Mouse (Mus musculus) large intestine, adult 2 months (tissue): ENCODE measurements around the gene Cnih3. TPM values are rescaled to one million over a fixed set of nuclear protein-coding genes. Genes with fewer than 3 reads are reported as not detected.

Experiments
- DNase-seq: peaks from one replicate; pipeline ENCODE4 v3.0.0-alpha.2; 2012; ENCODE audit warnings: low read depth, low spot score
- WGBS: fragments of 180-500 bp; shearing (Covaris S2); methylation state at CpG from one replicate; pipeline ENCODE4 v1.1.7; 2018; 5-methylcytosine and 5-hydroxymethylcytosine counted together
- polyA plus RNA-seq: library from polyadenylated mRNA; depleted of rRNA; stranded (reverse); fragments of >200 nt; gene quantifications from 2 replicates; pipeline ENCODE4 v1.2.3, GENCODE M21; 2012; rRNA removed

Gene Cnih3
- polyA plus RNA-seq, 1 experiment: not detected

DNA sequence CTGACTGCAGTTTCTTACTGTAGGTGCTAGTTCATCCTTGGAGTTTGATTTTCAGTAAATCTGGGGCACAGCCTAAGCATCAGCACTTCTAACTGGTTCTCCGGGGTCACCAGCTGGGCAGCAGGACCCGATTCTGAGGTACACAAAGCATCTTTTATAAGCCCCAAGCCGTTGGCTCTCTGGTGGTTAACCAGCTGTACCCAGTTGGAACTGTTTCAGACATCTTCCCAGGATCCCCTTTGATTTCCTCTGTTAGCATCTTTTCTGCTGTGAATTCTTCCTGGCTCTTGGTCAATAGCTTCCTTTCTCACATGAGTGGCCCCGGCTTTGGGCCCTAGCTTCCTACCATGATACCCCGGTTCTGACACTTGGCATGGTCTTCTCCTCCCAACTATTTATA is 132.3 kb downstream of the Cnih3 start:
- WGBS: 66% methylated on average over 5 of the region's 5 CpGs
- no peak for DNase-seq

DNA sequence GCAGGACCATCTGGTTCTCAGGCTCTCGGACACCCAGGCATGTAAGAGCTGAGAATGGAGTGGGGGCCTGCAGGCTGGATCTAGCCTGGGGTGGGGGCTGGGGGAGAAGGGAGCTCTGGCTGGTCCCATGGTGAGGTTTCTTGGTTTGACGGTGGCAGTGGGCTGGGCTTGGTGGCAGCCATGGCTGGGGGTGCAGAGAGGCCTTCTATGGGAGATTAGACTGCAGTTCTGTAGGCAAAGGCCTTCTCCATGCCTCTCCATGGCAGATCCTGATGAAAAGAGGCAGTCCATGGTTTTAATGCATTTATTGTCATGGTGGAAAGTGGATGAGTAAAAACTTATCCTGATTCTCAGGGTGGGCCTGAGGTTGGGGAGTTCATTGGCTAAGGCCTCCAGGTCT is 151.0 kb downstream of the Cnih3 start:
- 92% methylated on average over 2 of the region's 2 CpGs for WGBS
- no peak for DNase-seq

DNA sequence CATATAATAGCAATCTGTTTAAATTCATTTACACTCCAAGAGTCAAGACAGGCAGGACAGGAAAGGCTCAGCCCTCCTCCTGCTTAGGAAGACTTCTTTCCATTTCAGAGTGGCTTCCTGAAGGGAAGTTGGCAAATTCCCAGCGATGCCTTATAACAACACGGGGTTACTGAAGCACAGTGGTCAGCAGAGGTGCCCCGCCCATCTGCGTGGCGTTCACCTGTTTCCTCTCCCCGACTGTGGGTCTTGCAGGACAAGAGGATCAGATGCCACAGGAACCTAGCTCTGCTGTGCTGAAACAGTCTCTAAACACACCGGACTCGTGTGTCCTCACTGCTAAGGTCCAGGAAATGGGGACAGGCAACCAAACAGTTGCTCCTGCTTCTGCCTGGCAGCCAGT is 152.9 kb downstream of the Cnih3 start:
- DNase-seq: no peak
- WGBS: 12% methylated on average over 8 of the region's 8 CpGs

Other genes starting within 250 kb of the Cnih3 start
- 5.1 and 9.8 TPM in 2 replicates for gene Nvl, start 208.4 kb upstream of the Cnih3 start, polyA plus RNA-seq
- gene Cnih4, start 207.9 kb upstream of the Cnih3 start, polyA plus RNA-seq: 27.3 and 32.1 TPM in 2 replicates
- 16.0 and 25.6 TPM in 2 replicates for gene Wdr26, start 140.6 kb upstream of the Cnih3 start, polyA plus RNA-seq
- not detected in 2 replicates for gene Ccdc121, start 158.8 kb downstream of the Cnih3 start, polyA plus RNA-seq
- 0.07 TPM in 1 of 2 replicates, not detected in the other for gene Dnah14, start 223.9 kb downstream of the Cnih3 start, polyA plus RNA-seq